Mouse (Mus musculus) midbrain, postnatal 0 days (tissue): ENCODE measurements at regions not wholly inside any gene's neighbourhood (a gene's known extent, or its start where the extent isn't known, plus 50 kb on each side); places are given as distances from the start of the nearest gene placed in this dataset.

Source experiments
- ATAC-seq: fragments of 200-750 bp; cut with Nextera tagmentation; 2 replicates; pipeline ENCODE4 v1.8.0; 2017; ENCODE audit warnings: moderate number of reproducible peaks, mild to moderate bottlenecking, moderate TSS enrichment, moderate library complexity; ENCODE audit not compliant: low FRiP score
- DNase-seq: peaks from one replicate; pipeline ENCODE4 v3.0.0-alpha.2; 2015; ENCODE audit warnings: low spot score
- H3K27ac ChIP-seq: fragments of 300-500 bp; sonication (generic); 2 replicates; pipeline ENCODE4 v1.5.1; 2014; ENCODE audit warnings: low read depth, mild to moderate bottlenecking, low read length, mixed read lengths
- H3K27me3 ChIP-seq: fragments of 300-500 bp; sonication (generic); 2 replicates; pipeline ENCODE4 v1.6.1; 2014; ENCODE audit warnings: low read length, control low read depth, mixed read lengths; ENCODE audit not compliant: insufficient read depth
- H3K36me3 ChIP-seq: fragments of 300-500 bp; sonication (generic); 2 replicates; pipeline ENCODE4 v1.6.1; 2014; ENCODE audit warnings: low read length, control low read depth, mixed read lengths; ENCODE audit not compliant: insufficient read depth
- H3K4me1 ChIP-seq: fragments of 300-500 bp; sonication (generic); 2 replicates; pipeline ENCODE4 v1.6.1; 2014; ENCODE audit warnings: mild to moderate bottlenecking, control low read depth, antibody characterized with exemption, low read length, mixed read lengths; ENCODE audit not compliant: insufficient read depth
- H3K4me2 ChIP-seq: fragments of 300-500 bp; sonication (generic); 2 replicates; pipeline ENCODE4 v1.6.1; 2014; ENCODE audit warnings: low read depth, mild to moderate bottlenecking, low read length, mixed read lengths; ENCODE audit not compliant: poor library complexity, severe bottlenecking
- H3K4me3 ChIP-seq: fragments of 300-500 bp; sonication (generic); 2 replicates; pipeline ENCODE4 v1.5.1; 2014; ENCODE audit warnings: low read depth, mild to moderate bottlenecking, low read length, moderate library complexity
- H3K9ac ChIP-seq: fragments of 300-500 bp; sonication (generic); replicated peaks from 2 replicates; pipeline ENCODE4 v1.6.1; 2014; ENCODE audit warnings: mild to moderate bottlenecking, low read length, moderate library complexity, mixed read lengths; ENCODE audit not compliant: poor library complexity, severe bottlenecking
- H3K9me3 ChIP-seq: fragments of 300-500 bp; sonication (generic); 2 replicates; pipeline ENCODE4 v1.6.1; 2016; ENCODE audit warnings: low read length, control low read depth
- CTCF ChIP-seq: IDR thresholded peaks from 2 replicates; pipeline ENCODE4 v1.5.1; 2016; ENCODE audit warnings: antibody characterized with exemption, mild to moderate bottlenecking
- WGBS: fragments of 180-500 bp; shearing (Covaris S2); extraction: QIAGEN DNeasy Blood & Tissue Kit; methylation state at CpG from one replicate; pipeline ENCODE4 v1.1.7; 2014; 5-methylcytosine and 5-hydroxymethylcytosine counted together

- DNase-seq (no peak), ATAC-seq (no peak)
- Histone ChIP-seq H3K36me3 (no peaks in the 10 kb centered on the region), H3K4me3 (no peak overlapping the region), H3K27me3 (no peaks in the 10 kb centered on the region), H3K27ac (no peak overlapping the region), H3K9me3 (no peaks in the 10 kb centered on the region), H3K9ac (no peak overlapping the region), H3K4me1 (0 out of 2 replicates have a peak, but pooled peaks cover 5% of the 10 kb centered on the region), H3K4me2 (no peak overlapping the region)
- TF ChIP-seq CTCF, result no peak
- 68% methylated on average over 3 of the region's 3 CpGs for WGBS
Observed at GRCm38 (mm10) chr16:77394054-77394716, 207.7 kb downstream of the Gm11146 start.

GRCm38 (mm10) chr16:77393470-77393869 is 208.4 kb downstream of the Gm11146 start:
- WGBS, result 81% methylated on average over 5 of the region's 5 CpGs
- DNase-seq, result no peak
- Histone ChIP-seq H3K27me3 (no peaks in the 10 kb centered on the region), H3K9ac (no peak overlapping the region), H3K4me1 (0 out of 2 replicates have a peak, but pooled peaks cover 3% of the 10 kb centered on the region), H3K27ac (no peak overlapping the region), H3K4me2 (no peak overlapping the region), H3K4me3 (no peak overlapping the region), H3K9me3 (no peaks in the 10 kb centered on the region), H3K36me3 (no peaks in the 10 kb centered on the region)
- TF ChIP-seq CTCF, result no peak
- ATAC-seq, result no peak

- DNase-seq, result no peak
- no peak for TF ChIP-seq CTCF
- Histone ChIP-seq H3K27me3 (no peaks in the 10 kb centered on the region), H3K9me3 (no peaks in the 10 kb centered on the region), H3K4me2 (no peak overlapping the region), H3K9ac (no peak overlapping the region), H3K4me3 (no peak overlapping the region), H3K27ac (no peak overlapping the region), H3K4me1 (no peaks in the 10 kb centered on the region), H3K36me3 (no peaks in the 10 kb centered on the region)
- 78% methylated on average over 4 of the region's 4 CpGs for WGBS
- no peak for ATAC-seq
Observed at GRCm38 (mm10) chr16:77392205-77392604, 209.7 kb downstream of the Gm11146 start.

GRCm38 (mm10) chr16:77384021-77384729 is 217.7 kb downstream of the Gm11146 start:
- Histone ChIP-seq H3K36me3 (no peaks in the 10 kb centered on the region), H3K27me3 (no peaks in the 10 kb centered on the region), H3K9ac (no peak overlapping the region), H3K4me3 (no peak overlapping the region), H3K9me3 (no peaks in the 10 kb centered on the region), H3K4me1 (no peaks in the 10 kb centered on the region), H3K27ac (no peak overlapping the region), H3K4me2 (no peak overlapping the region)
- DNase-seq (no peak), ATAC-seq (no peak)
- 49% methylated on average over 6 of the region's 6 CpGs for WGBS
- TF ChIP-seq CTCF, result no peak

GRCm38 (mm10) chr16:77382790-77383189 is 219.1 kb downstream of the Gm11146 start:
- Histone ChIP-seq H3K9me3 (no peaks in the 10 kb centered on the region), H3K4me1 (no peaks in the 10 kb centered on the region), H3K27me3 (no peaks in the 10 kb centered on the region), H3K9ac (no peak overlapping the region), H3K27ac (no peak overlapping the region), H3K36me3 (no peaks in the 10 kb centered on the region), H3K4me2 (no peak overlapping the region), H3K4me3 (no peak overlapping the region)
- DNase-seq, result no peak
- no peak for ATAC-seq
- 58% methylated on average over 2 of the region's 2 CpGs for WGBS
- TF ChIP-seq CTCF, result no peak

- ATAC-seq, result no peak
- Histone ChIP-seq H3K4me3 (no peak overlapping the region), H3K27me3 (no peaks in the 10 kb centered on the region), H3K4me1 (no peaks in the 10 kb centered on the region), H3K9ac (no peak overlapping the region), H3K27ac (no peak overlapping the region), H3K4me2 (no peak overlapping the region), H3K36me3 (no peaks in the 10 kb centered on the region), H3K9me3 (no peaks in the 10 kb centered on the region)
- WGBS, result 96% methylated on average over 3 of the region's 3 CpGs
- no peak for TF ChIP-seq CTCF
- no peak for DNase-seq
Observed at GRCm38 (mm10) chr16:77372768-77373167, 229.1 kb downstream of the Gm11146 start.
